Mouse (Mus musculus): ENCODE measurements around the gene Krtcap2.

Gene Krtcap2

DNA sequence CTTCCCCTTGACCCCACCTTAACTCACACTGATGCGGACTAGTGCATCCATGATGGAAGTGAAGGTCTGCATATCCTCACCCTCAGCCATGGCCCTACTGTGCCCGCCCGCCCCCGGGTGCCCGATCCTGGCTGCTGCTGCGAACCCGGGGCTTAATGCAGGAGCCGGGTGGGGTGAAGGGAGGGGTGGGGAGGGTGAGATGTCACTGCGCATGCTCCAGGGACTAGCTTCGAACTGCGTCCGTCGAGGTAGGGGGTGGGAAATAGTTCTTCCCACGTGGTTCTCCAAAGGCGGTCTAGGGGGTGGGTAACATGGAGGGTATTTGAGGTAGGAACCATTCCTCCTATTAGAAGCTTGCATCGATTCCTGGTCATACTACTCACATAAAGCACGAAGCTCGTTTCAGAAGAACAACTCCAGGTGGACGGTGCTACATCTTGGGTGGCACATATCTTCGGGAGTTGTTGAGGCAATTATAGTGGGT is at the start of gene Krtcap2:
Gene Krtcap2, plus strand, starts transcription at position 279 of the 484 bp plus-strand sequence.
- in situ Hi-C loops (cut with MboI; ENCODE audit: unreplicated experiment in 2 of 2) = loop anchor here (5.0 to 10.0 kb wide), 4 partner anchors 37 to 529 kb away; partner anchors contain the start of genes Efna1 (in 2 of the 2) and Ube2q1 (in 1 of the 2)

DNA sequence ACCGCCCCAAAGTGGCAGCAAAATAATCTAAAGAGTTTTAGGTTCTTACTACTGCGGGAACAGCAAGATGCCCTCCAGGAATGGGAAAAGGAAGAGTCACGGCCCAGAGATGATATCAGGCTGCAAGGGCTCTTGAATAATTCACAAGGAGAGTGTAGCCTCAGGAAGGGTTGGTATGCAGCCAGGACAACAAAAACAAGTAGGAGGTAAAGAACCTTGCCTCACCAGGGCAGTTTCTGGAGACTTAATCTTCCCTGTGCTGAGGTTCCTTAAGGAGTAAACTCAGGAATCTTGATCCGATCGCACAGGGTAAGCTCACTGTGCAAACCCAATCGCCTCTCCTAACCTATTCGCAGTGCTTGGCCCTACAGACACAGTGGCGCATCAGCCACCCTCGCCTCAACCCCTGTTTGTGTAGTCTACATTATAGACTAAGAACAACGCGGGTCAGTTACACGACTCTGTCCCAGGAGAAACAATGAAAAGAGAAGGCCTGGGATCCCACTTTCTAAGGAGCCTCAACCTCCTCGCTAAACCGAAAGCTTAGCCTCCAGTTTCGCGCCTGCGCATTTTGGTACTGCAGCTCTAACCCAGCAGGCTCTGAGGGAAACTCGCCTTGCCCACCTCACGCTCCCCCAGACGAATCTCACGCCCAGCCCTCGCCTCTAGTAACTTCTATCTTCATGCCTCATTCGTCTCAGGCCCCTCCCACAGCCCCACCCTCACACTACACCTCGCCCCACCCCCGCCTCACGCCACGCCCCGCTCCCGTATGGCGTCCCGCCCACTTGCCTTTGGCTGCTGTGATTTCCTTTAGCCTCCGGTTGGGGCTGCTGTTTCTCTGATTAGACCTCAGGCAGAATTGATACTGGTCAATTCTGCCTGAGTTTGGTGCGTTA is 49.5 kb upstream of the Krtcap2 start:
- in situ Hi-C loops (cut with MboI; ENCODE audit: unreplicated experiment in 2 of 2) = loop anchor here in 1 of 2 experiments (5.0 to 10.0 kb wide), 2 partner anchors 34 to 251 kb away; partner anchors contain the start of genes Clk2 and Hcn3

DNA sequence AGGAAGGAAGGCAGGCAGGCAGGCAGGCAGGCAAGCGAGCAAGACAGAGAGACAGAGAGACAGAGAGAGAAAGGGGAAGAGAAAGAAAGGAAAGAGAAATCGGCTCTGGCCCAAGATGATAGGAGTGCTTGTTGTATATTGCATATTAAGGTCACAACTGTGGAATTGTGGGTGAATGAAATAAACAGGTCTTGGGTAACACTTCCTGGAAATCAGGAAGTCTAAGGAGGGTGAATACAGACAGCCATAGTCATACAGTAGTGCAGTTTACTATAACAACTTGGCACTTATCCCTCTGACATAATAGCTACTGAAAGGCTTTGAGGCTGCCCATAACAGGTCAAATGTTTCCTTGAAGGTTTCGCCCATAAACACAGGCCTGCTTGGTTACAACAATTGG is 45.9 kb upstream of the Krtcap2 start:
- in situ Hi-C loops (cut with MboI; ENCODE audit: unreplicated experiment in 2 of 2) = loop anchor here in 1 of 2 experiments (5.0 to 25.0 kb wide), 3 partner anchors 38 to 513 kb away; partner anchors contain the start of genes Clk2, Hcn3 and Khdc4

DNA sequence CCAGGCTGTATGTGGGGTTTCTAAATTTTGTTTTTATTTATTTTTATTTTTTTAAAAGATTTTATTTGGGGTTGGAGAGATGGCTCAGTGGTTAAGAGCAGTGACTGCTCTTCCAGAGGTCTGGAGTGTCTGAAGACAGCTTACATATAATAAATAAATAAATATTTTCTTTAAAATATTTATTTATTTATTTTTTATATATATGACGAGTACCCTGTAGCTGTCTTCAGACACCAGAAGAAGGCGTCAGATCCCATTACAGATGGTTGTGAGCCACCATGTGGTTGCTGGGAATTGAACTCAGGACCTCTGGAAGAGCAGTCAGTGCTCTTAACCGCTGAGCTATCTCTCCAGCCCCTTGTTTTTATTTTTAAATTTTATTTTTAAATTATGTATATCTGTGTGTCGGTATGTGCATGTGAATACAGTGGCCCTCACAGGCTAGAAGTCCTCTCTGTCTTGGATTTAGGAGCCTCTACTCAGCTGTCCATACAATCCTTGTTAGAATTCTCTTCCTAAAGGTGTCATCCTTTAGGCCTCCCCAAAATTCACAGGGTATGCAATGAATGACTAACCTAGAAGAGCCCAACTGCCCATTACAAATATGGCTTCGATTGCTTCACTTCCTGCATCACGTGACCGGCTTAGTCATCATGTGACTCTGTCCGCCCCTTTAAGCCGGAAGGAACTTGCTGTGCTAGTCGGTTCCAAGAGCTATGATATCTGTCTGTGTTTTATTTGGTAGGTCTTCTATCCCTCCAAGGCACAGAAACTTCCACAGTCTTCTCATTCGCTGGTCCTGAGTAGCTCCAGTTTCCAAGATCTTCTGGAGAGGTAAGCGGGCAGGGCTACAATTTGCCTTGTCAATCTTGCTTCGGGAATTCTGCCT is 43.3 kb upstream of the Krtcap2 start, which contains the start of gene Gba:
Gene Gba, plus strand, starts transcription at position 676 of the 889 bp plus-strand sequence.
- in situ Hi-C loops (cut with MboI; ENCODE audit: unreplicated experiment in 2 of 2) = loop anchor here in 1 of 2 experiments (25.0 kb wide), 1 partner anchor 515 kb away; the partner anchor contains the start of gene Khdc4

DNA sequence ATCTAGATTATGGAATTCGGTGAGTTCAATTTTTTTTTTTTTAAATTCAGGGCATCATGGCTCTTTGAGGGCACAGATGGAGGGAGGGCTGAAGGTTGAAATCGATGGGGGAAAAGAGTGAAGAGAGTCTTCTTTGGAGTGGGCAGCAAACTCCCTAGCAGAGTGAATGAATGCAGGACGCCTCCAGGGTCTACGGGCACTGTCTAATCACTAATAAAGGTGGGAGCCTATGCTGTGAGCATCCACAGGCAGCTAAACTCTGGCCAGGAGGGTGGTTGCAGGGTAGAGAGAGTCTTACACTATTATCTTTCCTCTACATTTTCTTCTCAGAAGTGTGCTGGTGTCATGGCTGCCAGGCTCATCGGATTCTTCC is 42.6 kb upstream of the Krtcap2 start:
- in situ Hi-C loops (cut with MboI; ENCODE audit: unreplicated experiment in 2 of 2) = loop anchor here in 1 of 2 experiments (25.0 kb wide), 1 partner anchor 516 kb away; the partner anchor contains the start of gene Khdc4

DNA sequence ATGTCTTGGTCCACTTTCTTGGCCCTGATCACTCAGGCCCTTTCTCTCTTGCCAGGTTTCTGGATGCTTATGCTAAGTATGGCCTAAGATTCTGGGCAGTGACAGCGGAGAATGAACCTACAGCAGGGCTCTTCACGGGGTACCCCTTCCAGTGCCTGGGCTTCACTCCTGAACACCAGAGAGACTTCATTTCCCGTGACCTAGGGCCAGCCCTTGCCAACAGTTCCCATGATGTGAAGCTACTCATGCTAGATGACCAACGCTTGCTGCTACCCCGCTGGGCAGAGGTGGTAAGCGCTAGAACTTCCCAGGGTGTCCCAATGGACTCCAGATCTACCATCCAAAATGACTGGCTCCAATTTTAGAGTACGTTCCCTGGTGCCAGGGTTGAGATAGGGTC is 39.7 kb upstream of the Krtcap2 start:
- in situ Hi-C loops (cut with MboI; ENCODE audit: unreplicated experiment in 2 of 2) = loop anchor here (5.0 to 25.0 kb wide), 2 partner anchors 44 to 519 kb away; partner anchors contain the start of genes Clk2 (in 1 of the 2), Hcn3 (in 1 of the 2) and Khdc4 (in 1 of the 2)

DNA sequence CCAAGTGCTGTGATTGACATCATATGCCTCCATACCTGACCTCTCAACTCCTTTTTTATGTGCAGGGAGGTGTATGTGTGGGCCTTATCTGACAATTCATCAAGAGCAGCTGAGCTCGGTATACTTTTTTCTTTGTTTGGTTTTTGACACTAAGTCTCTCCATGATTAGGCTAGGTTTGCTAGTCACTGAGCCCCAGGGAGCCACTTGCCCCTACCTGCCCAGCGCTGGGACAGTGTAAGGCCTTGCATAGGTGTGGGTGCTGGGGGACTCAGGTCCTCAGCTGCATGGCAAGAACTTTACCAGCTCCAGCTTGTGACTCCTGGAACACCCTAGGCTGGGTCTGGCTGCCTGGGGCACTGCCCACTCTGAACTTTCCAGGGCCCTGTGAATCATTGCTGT is 39.1 kb upstream of the Krtcap2 start:
- in situ Hi-C loops (cut with MboI; ENCODE audit: unreplicated experiment in 2 of 2) = loop anchor here (5.0 to 25.0 kb wide), 2 partner anchors 44 to 519 kb away; partner anchors contain the start of genes Clk2 (in 1 of the 2), Hcn3 (in 1 of the 2) and Khdc4 (in 1 of the 2)

DNA sequence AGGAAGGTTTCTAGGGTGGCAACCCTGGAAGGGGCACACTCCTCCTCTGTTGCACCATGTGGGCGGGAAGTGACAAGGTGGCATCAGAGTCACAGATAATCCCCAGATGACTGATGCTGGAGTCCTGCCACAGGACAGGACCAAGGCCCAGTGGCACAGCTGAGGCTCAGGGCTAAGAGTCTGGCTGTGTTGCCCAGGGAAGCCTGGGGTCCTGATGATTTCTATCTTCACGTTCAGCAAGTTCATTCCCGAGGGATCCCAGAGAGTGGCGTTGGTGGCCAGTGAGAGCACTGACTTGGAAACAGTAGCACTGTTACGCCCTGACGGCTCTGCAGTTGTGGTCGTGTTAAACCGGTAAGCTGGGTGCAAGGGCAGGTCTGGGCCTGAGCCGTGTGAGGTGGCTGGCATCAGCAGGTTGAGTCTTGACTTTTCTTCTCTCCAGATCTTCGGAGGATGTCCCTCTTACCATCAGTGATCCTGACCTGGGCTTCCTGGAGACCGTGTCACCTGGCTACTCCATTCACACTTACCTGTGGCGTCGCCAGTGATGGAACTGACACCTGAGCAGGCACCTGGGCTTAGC is 37.6 kb upstream of the Krtcap2 start:
- in situ Hi-C loops (cut with MboI; ENCODE audit: unreplicated experiment in 2 of 2) = loop anchor here (5.0 to 25.0 kb wide), 2 partner anchors 46 to 521 kb away; partner anchors contain the start of genes Clk2 (in 1 of the 2), Hcn3 (in 1 of the 2) and Khdc4 (in 1 of the 2)

DNA sequence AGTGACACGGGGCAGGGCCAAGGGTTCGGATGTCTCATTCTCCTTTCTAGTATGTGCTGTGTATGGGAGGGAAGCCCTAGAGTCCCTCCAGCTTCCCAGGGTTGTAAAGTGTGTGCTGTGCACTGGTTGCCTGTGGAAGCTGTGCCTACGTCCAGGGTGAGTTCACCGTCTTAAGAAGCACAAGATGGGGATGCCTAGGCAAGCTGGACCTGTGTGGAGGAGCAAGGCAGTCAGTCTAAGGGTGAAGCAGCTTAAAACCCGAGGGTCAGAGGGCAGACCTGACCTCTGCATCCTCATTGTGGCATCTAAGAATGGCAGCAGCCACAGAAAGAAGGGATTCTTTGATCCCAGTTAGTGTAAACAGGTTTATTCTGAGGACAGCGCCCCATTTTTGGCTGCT is 37.0 kb upstream of the Krtcap2 start:
- in situ Hi-C loops (cut with MboI; ENCODE audit: unreplicated experiment in 2 of 2) = loop anchor here (5.0 to 25.0 kb wide), 2 partner anchors 46 to 521 kb away; partner anchors contain the start of genes Clk2 (in 1 of the 2), Hcn3 (in 1 of the 2) and Khdc4 (in 1 of the 2)

DNA sequence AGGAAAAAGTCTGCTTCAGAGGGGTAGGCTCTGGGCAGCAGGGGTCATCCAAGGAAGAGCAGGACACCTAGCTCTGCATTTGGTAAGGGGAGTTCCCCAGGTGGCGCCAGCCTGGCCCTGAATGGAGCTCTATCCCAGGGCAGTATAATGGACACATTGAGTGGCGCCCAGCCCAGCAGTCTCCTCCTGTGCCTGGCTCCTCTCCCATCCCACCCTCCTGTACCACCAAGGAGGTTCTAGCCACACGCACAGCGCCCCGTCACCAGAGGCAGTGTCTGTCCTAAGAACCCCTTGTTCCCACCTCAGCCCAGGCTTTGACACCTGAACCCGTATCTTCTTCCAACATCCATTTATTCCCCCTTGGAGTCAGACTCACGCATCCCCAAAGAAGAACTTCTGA is 36.0 kb upstream of the Krtcap2 start:
- in situ Hi-C loops (cut with MboI; ENCODE audit: unreplicated experiment in 2 of 2) = loop anchor here (5.0 to 25.0 kb wide), 2 partner anchors 47 to 522 kb away; partner anchors contain the start of genes Clk2 (in 1 of the 2), Hcn3 (in 1 of the 2) and Khdc4 (in 1 of the 2)

DNA sequence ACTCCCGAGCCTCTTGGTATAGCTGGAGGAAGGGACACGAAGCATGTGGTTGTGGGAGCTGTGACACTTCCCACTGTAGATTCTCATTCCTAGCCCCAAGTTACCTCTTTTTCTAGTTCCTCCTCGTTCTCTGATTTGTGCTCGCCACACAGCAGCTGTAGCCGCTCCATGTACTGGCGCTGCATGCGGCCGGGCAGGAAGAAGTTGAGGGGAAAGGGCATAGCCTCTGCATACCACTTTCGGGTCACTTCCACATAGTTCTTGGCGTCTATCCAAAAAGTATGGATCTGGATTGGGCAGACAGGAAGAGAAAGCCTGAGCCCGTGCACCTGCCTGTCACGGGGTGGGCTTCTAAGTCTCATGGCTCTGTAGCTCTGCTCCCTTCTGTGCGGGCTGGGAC is 35.6 kb upstream of the Krtcap2 start:
- in situ Hi-C loops (cut with MboI; ENCODE audit: unreplicated experiment in 2 of 2) = loop anchor here in 1 of 2 experiments (25.0 kb wide), 1 partner anchor 523 kb away; the partner anchor contains the start of gene Khdc4

DNA sequence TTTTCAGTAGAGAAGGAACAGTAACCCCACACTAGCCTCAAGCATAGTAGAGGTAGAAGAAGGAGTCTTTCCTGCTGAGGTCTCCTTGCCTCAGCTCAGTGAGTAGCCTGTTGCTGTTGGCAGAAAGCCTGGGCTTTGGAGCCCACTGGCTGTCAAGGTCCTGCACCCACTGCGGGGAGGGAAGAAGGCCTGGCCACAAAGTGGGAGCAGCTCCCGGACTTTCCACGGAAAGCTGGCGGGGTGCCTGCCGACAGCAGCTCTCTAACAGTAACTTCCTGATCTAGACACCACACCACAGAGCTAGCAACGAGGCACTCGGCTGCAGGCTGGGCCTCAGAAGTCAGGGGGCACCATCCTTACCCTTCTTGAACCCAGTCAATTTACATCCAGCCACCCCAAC is 35.0 kb upstream of the Krtcap2 start:
- in situ Hi-C loops (cut with MboI; ENCODE audit: unreplicated experiment in 2 of 2) = loop anchor here in 1 of 2 experiments (25.0 kb wide), 1 partner anchor 523 kb away; the partner anchor contains the start of gene Khdc4

DNA sequence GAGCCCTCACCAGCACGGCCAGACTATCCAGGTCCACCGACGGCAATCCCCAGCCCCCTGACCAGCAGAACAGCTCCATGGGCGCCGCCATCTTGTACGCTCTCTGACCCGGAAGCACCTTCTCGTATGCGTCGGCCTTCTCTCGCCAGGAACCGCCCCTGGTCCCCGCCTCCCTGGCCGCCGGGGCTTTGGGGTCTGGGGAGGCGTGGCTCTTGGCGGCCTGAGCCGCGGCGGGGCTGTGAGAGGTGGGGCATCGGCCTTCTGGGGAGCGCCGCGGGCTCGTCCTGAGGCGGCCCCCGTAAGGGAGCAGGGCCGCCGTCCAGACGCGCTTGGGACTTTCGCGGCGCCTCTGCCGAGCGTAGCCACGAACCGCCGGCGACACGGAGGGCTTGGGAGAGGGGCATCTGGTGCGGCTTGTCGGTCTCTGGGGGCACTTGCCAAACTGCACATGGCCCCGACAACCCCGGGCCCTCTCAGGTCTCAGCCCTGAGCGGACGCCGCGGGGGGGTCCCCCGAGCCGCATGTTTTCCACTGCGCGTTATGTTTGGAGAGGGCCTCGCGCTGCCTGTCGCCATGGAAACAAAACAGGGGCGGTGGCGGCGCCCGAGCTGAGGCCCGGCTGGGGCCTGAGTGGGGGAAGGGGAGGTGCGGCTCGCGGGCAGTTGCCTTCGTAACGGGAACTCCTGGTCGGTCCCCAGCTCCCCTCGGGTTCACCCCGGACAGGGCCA is 31.8 kb upstream of the Krtcap2 start:
- in situ Hi-C loops (cut with MboI; ENCODE audit: unreplicated experiment in 2 of 2) = loop anchor here in 1 of 2 experiments (25.0 kb wide), 1 partner anchor 527 kb away; the partner anchor contains the start of gene Khdc4

DNA sequence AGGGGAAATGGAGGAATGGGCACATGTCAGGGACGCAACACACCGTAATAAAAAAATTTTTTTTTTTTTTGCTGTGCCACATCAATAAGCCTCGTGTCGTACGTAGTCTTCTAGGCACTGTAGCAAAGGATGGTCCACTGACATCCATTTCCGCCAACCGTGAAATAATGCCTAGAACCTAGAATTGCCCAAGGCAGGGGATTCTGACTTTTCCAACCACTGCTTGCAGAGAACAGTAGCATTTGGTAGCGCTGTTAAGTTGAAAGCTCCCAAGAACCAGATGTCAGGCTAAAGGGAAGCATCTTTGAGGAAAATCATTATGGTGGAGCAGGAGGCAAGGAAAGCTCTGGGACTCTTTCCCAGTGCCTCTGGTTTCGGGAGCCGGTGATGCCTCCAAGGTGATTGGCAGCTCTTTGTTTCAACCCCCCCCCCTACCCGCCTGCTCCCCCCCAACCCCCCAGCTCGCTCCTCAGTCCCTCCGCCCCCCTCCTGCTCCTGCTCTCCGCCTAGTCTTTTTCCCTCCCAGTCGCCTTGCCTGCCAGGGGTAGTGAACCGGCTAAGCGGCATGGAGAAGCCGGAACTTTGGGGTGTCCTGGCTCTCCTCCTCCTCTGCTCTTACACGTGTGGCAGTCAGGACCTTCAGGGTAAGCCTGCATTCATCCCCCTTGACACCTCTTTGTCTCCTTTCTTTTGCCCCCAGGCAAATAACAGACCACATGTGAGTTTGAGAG is 30.9 kb upstream of the Krtcap2 start, which contains the start of gene Thbs3:
Gene Thbs3, plus strand, starts transcription at position 500 of the 731 bp plus-strand sequence.
- in situ Hi-C loops (cut with MboI; ENCODE audit: unreplicated experiment in 2 of 2) = loop anchor here (5.0 to 25.0 kb wide), 3 partner anchors 123 to 528 kb away; partner anchors contain the start of genes Khdc4 (in 1 of the 2) and Rusc1 (in 1 of the 2)

DNA sequence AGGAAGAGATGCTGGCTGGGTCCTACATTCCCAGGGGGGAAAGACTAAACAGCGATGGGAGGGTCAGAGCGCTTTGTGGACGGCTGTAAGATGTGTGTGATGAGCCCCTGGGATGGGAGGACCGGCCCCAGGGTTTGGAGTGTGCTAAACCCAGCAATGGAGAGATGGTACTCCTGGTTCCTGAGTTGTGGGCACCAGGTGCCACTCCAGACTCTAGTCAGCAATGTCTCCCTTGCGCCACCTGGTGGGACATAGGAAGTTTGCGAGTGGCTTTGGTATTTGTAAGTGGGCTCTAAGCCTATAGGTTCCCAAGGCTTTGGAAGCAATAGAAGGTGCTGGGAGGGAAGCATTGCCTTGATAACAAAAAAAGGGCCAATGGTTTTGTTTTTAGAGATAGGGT is 29.9 kb upstream of the Krtcap2 start:
- in situ Hi-C loops (cut with MboI; ENCODE audit: unreplicated experiment in 2 of 2) = loop anchor here (5.0 to 25.0 kb wide), 3 partner anchors 124 to 529 kb away; partner anchors contain the start of genes Khdc4 (in 1 of the 2) and Rusc1 (in 1 of the 2)

DNA sequence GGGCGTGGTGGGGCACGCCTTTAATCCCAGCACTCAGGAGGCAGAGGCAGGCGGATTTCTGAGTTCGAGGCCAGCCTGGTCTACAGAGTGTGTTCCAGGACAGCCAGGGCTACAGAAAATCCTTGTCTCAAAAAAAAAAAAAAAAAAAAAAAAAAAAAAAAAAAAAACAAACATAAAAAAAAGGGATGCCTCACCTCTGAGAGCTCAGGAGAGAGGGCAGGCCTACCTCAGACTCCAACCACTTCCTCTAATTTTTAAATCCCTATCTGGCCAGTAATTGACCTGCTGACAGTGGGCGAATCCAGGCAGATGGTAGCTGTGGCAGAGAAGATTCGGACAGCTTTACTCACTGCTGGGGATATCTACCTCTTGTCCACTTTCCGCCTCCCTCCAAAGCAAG is 29.4 kb upstream of the Krtcap2 start:
- in situ Hi-C loops (cut with MboI; ENCODE audit: unreplicated experiment in 2 of 2) = loop anchor here (5.0 to 25.0 kb wide), 3 partner anchors 124 to 529 kb away; partner anchors contain the start of genes Khdc4 (in 1 of the 2) and Rusc1 (in 1 of the 2)

DNA sequence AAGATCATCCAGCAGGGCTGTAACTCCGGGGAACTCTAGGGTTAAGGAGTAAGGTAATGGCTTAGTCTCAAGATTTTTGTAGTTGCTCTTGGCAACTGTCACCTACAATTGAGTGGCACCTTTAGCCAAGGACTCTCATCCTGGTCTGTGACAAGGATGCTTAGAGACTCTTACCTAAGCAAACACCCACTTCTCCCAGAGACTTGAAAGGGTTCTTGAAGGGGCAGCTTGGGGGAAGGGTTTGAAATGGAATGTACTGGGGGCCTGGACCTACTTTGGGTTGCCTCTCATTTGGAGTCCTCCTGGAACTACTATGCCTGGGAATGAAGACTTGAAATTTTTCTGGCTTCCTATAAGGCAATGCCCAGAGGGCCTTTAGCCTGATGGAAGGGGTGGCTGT is 27.5 kb upstream of the Krtcap2 start:
- in situ Hi-C loops (cut with MboI; ENCODE audit: unreplicated experiment in 2 of 2) = loop anchor here (5.0 to 25.0 kb wide), 3 partner anchors 126 to 531 kb away; partner anchors contain the start of genes Khdc4 (in 1 of the 2) and Rusc1 (in 1 of the 2)

Measured in v-Abl transformed pro-B cells (cell line).